Mouse (Mus musculus) adipocyte (in vitro differentiated cells): ENCODE measurements around the gene Unk.
"Not testable (repeated sequence)": the region's sequence is repeated elsewhere in the genome, so short reads cannot be mapped to it uniquely, and the experiment has no call there.

Source experiments
- DNase-seq: peaks from one replicate; pipeline ENCODE4 v3.0.0-alpha.2; 2016; ENCODE audit warnings: low spot score

The Unk gene

DNA sequence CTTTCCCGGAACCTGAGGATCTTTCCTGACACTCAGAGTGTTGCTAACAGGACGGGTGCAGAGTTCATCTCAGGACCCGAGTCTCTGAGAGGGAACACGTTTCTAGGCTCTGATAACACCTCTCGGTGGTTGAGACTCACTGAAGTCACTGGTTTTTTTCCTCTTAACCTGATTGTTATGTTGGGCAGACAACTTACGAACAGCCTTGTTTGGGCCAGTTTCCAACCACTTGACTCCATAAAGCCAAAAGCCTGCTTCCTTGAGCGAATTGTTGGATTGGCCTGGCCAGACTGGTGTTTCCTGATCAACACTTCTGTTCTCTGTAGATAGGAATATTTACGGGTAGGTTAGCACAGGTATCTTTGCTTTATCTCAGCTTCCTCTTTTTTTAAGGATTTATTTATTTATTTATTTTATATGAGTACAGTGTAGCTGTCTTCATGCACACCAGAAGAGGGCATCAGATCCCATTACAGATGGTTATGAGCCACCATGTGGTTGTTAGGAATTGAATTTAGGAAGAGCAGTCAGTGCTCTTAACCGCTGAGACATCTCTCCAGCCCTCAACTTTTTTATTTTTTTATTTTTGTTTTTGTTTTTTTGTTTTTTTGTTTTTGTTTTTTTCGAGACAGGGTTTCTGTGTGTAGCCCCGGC is 58.7 kb downstream of the Unk start:
- peak; percentile 54 for DNase-seq

DNA sequence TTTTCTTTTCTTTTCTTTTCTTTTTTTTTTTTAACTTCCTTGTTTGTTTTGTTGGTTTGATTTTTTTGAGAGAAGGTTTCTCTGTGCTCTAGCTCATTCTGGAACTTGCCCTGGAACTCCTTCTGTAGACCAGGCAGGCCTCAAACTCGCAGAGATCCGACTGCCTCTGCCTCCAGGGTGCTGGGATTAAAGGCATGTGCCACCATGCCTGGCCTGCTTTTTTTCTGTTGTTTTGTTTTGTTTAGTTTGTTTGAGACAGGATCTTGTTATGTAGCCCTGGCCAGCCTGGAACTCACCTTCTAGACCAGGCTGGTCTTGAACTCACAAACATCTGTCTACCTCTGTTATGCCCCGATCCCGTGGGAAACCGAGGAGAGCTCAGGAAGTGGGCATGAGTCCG is 59.4 kb downstream of the Unk start:
- no peak for DNase-seq

DNA sequence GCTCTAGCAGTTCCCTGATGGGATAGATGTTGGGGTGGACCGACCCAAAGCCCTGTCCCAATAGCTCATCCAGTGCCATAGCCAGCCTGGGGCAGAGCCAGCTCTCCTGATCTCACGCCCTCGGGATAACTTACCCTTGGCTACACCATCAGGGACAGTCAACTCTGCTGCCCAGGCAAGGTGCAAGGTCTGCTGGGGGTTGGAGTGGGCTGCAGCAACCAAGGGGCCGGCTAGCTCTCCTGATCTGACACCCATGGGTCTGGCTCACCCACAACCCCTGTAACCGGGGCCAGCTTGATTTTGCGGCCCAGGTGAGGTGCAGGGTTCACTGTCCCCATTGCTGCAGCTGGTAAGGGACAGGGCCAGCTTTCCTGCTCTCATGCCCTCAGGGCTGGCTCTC is 61.5 kb downstream of the Unk start:
- DNase-seq, result no peak

DNA sequence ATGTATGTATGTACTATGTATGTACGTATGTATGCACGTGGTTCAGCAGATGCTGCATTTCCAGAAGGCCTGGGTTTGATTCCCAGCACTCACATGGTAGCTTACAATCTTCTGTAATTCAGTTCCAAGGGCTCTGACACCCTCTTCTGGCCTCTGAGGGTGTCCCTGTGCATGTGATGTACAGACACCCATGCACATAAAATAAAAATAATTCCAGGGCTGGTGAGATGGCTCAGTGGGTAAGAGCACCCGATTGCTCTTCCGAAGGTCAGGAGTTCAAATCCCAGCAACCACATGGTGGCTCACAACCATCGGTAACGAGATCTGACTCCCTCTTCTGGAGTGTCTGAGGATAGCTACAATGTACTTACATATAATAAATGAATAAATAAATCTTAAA is 62.8 kb downstream of the Unk start:
- DNase-seq, result not testable (repeated sequence)

DNA sequence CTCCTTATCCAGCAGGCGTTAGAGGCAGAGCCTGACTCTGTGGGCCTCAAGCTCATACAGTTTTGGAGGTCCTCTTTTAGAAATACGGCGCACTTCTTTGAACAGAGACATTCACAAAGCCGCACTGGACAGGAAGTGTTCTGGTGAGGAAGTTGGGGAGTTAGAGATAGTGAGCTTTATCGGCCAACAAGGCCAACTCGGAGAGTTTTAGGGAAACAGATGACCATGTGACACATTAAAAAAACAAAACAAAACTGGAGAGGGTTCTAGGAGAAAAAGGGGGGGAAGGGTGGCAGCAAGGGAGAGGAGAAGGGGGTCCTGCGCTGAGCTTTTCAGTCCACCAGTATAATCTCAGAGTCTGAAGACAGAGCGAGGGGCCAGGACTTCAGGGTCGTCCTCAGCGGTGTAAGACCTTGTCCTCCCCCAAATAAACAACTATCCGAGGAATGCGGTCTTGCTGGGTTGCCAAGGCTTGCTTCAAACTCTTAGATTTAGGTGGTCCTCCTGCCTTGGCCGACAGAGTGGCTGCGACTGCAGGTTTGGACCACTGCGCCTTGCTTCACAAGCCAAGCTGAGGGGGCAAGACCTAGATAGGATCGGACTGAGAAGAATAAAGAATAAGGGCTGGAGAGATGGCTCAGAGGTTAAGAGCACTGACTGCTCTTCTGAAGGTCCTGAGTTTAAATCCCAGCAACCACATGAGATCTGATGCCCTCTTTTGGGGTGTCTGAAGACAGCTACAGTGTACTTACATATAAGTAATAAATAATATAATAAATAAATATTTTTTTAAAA is 63.8 kb downstream of the Unk start:
- DNase-seq, result no peak

DNA sequence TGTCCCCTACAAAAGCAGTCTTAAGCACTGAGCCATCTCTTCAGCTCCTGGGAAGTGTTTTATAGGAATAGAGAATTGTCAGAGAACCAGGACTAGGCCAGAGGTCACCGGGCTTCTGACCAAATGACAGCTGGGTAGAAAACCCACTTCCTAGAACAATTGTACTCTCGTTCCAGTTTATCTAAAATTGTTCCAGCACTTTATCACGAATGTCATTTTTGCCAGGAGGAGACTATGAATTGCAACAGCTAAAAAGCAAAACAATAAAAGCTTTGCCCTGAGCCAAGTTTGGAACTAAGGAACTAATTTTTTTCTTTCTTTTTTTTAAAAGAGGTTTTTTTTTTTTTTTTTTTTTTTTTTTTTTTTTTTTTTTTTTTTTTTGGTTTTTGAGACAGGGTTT is 65.5 kb downstream of the Unk start:
- DNase-seq, result peak; percentile 95

DNA sequence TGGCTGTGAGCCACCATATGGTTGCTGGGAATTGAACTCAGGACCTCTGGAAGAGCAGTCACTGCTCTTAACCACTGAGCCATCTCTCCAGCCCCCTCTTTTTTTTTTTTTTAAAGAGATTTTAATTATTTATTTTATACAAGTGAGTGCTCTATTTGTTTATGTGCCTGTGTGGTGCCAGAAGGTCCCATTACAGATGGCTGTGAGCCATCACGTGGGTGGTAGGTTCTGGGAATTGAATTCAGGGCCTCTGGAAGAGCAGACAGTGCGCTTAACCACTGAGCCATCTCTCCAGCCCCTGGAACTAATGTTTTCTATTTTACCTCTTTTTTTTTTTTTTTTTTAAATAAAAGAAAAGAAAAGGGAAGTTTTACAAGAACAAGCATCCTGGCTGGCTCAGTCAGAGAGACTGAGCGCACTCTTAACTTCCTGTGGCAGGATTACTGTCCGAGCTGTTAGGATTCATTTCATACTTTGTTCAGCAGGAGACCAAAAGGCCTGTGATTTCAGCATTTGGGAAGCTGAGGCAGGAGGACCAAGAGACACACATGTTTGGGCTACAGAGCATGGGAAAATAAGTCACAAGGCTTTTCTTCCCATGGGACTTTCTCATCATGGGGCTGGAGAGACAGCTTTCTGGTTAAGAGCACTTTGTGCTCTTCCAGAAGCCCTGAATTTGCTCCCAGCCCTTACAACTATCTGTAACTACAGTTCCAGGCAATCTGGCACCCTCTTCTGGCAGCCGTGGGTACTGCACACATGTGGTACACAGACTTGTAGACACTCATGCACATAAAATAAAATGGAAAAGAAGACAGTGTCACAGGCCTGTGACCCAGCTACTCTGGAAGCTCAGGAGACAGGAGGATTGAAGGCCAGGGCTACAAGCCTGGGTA is 66.3 kb downstream of the Unk start:
- peak; percentile 62 for DNase-seq

DNA sequence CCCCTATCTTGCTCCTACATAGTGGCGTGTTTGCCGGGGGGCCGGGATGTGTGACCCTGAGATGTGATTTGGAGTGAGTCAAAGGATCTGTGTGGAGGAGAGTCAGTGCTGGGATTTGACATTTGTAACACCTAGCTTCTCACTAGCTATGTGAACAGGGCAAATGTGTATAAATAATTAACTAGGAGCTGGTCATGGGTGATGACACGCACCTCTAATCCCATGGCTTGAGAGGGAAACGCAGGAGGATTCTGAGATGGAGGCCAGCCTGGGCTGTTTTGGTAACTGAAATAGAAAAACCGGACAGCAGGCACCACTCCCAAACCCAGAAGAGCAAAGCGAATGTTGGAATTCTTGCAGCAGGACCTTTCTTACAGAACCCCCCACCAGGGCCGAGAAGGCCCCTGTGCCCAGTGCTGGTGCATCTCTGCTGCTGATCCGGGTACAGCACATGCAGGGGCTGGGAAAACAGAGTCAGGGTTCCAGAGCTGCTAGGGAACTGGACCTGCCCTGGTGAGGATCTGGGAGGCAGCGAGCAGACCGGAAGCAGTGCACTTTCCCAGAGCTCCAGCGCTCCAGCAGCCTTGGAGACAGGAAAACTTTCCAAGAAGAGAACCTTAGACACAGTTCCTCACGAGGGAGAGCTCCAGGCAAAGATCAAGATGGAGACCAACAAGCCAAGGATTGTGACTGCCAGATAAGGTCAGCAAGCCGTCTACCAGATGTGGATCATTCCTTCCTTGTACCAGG is 68.8 kb downstream of the Unk start:
- DNase-seq, result peak; percentile 78

DNA sequence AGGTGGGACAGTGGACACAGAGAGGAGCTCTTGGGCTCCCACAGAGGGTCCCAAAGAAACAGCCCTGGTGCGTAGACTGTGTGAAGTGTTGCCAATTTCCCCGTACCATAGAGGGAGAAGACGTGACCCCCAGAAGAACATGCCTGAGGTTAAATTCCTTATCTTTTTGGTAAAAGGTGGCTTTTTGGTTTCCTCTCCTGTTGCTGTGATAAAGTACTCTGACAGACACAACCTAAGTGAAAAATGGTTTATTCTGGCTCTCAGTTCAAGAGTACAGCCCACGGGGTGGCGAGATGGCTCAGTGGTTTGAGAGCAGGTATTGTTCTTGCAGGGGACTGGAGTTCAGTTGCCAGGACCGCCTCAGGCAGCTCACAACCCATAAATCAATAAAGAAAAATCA is 69.3 kb downstream of the Unk start:
- DNase-seq, result no peak

DNA sequence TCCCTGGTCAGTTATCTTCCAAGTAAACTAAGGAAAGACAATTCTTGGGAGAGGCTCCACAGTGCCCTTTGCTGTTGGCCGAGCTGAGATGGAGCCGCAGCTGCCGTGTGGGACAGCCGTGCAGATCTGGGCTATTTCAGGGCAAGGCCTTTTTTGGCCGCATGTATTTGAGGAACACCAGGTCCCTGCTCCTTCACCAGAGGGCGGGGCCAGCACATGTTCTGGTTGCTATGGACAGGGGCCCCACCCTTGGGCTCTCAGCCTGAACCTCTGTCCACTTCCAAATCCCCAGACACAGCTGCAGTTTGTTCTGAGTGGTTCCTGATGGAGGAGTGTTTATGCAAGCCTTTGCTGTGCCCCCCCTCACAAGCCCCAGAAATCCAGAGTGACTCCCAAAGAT is 70.3 kb downstream of the Unk start:
- peak; percentile 87 for DNase-seq

DNA sequence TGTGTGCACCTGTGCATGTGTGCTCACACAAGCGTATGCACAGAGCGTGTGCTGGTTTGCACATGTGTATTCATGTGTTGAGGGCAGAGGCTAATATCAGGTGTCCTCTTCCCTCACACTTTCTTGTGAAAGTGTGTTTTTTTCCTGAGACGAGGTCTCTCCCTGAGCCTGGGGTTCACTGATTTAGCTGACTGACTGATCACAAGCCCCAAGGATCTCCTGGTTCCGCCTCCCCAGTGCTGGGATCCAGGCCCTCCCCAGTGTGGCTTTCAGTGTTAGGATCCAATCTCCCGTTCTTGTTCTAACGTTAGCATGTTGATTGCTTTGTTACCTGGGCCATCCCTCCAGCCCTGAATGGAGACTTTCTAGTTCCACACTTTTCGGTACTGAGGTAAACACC is 70.7 kb downstream of the Unk start:
- DNase-seq, result no peak

DNA sequence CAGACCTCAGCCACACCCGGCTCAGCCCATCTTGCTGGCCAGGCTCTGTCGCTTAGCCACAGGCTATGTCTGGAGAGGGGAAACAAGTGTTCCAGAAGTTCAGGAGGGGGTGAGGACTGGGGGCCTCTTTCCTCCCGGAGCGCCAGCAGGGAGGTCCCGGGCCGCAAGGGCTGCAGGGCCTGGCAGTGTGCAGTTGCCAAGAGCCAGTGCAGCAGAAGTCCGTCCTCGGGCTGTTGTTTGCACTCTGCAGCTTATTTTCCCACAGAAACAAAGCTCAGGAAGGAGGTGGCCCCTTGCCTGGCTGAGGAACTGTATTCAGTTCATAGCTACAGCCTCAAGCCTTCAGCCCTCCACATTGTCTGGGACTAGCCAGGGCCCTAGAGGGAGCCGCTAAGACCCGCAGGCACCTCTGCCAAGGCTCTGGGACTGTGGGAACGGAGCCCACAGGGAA is 71.8 kb downstream of the Unk start:
- peak; percentile 70 for DNase-seq

DNA sequence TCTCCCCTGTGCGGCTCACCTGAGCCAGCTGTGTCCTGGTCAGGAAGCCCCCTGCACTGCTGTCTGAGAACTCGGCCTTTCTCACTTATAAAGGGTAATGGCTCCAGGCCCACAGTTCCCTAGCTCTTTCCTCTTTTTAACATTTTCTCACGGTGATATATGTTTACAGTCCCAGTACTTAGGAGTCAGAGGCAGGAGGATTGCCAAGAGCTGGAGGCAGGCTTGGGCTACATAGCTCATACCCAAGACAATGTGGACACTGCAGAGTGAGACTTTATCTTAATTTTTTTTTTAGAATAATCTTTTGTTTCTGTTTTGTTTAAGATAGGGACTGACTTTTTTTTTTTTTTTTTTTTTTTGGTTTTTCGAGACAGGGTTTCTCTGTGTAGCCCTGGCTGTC is 72.3 kb downstream of the Unk start:
- DNase-seq, result peak; percentile 81

DNA sequence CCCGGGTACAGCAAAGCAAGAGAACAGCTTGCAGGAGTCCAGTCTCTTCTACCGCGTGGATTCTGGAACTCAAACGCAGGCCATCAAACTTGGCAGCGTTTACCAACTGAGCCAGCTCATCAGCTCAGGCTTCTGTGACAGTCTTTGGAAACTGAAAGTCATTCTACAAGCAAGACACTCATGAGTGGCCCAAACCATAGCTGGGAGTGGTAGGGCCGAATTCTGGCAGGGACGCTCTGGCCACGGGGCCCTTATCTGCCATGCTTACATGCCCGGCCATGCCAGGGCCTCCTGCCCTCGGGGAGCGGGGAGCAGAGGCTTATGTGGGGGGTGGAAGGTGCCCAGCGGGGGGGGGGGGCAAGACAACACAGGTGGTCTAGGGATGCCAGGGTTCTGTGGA is 73.5 kb downstream of the Unk start:
- DNase-seq, result peak; percentile 51

DNA sequence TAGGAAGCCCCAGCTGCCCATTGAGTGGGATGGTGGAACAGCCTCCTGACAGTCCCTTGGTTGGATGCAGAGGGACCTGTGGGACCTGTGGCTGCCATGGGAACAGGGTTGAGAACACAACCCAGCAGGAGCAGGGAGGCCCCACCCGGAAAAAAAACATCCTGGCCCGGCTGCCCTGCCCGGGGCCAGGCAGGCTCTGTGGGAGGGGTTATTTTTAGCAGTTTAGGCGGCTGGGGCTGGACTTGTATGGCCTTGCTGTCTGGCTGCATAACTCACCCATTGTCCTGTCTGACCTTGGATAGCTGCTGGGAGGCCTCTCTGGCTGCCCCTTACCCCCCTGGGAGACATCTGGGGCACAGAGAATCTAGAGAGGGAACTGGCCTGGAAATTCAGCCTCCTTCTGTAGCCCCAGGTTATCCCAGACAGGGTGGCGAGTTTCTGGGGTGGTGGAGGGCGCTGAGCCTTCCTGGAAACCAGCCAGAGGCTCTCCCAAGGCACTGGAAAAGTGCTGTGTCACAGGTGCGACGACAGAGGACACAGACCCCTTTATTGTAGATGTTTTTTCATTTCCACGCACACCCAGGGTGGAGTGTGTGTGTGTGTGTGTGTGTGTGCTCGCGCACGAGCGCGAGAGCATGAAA is 74.0 kb downstream of the Unk start:
- peak; percentile 80 for DNase-seq

DNA sequence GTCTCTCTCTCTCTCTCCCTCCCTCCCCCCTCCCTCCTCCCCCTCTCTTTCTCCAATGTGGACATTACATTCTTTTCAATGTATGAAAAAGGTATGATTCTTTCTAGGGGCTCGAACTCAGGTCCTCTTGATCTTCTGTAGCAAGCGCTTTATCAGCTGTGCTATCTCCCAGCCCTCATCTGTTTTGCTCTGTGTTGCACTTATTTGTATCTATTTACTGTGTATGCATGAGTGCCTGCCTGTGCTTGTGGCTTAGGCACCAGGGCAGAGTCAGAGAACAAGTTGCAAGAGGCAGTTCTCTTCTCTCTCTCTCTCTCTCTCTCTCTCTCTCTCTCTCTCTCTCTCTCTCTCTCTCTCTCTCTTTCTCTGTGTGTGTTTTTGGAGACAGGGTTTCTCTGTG is 74.9 kb downstream of the Unk start:
- no peak for DNase-seq

DNA sequence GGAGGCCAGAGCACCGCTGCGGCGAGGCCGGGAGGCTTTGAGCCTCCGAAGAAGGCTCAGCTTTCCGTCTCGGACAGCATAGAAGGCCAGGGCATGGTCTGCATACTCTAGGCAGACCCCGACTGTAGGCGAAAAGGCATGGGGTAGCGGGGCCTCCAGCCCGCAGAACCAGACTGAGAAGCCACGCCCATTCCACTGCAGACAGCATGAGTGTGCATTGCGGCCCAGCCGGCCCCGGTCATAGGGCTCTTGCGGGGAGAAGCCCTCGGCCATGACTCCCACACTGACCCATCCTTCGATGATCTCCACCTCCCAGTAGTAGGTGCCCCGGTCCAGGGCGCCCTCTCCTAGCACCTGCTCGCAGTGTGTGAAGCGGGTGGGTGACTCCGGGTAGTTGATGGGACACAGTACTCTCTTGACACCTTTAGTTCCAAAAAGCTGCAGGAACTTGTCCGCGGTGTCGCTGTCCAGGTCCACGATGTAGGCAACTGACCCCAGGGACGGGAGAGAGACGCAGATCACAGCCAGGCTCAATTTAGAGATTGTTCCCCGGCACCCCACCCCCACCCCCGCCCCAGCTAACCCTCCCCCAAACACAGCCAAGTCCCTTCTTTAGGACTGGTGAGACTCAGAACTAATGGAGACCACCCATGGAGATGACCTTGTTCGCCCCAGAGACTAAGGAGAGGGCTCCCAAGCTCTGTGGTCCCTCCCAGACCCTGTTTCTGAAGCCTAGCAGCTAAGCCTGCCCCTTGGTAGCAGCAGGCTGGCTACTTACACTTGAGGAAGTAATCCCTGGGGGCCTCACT is 76.2 kb downstream of the Unk start:
- DNase-seq, result no peak

DNA sequence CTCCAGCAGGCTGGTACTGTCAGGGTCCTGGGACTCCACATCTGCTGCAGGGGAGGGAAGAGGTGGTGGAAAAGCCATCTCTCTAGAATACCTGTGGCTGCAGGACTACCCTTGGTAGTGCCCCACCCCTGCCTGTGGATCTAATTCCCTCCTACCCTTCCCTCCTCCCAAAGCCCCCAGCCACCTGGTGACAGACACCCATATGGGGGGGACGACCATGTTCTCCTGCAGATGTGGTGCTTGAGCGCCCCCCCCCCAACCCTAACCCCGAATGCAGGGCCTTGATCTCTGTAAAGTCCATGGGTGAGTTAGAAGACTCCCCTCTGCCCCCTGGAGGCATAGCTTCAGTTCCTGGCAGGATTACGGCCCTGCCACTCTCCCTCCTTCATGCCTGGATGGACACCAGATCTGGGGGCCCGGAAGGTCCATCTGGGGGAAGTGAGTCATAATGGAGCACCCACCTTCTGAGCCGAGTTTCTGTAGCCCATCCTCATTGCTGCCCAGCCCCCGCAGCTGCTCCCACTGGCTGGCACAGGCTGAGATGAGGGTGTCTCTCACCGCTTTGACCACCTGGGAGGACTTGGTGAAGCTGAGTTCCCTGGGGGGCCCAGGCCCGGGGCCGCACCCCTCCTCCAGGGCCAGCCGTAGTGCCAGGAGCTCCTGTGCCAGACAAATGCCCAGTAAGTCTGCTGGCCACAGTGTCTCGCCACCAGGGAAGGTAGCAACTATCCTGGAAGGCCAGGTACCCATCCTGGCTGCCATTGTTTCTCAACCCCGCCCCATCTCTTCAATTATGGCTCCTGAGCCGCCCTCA is 77.0 kb downstream of the Unk start:
- DNase-seq, result no peak

DNA sequence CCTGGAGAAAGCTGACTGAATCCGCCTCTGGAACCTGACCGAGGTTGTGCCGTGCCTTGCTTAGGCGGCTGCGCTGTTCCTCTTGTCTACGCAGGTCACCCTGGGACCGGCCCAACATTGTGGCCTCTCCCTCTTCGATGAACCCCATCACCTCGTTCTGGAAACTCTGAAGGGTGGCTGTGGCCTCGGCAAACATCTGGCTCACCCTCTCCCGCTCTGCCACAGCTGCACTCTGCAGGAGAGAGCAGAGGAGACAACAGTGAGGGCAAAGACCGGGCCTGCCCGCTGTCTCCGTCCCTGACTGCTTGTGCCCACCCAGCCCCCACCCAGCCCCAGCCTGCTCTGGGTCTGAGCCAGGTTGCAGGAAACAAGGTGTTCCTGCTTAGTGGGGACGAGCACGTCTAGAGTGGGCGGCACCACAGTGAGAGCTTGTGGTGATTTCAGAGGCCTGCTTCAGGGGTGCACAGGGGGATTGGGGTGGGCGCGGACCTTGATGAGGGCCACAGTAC is 77.7 kb downstream of the Unk start:
- DNase-seq, result no peak
